Mouse (Mus musculus): Measurements from ENCODE around the gene Srrm3. TPM values are rescaled to one million over a fixed set of nuclear protein-coding genes. Genes with fewer than 3 reads are reported as not detected.

Srrm3 gene
- polyA plus RNA-seq, 1 experiment from 2014 or later, result not detected

DNA sequence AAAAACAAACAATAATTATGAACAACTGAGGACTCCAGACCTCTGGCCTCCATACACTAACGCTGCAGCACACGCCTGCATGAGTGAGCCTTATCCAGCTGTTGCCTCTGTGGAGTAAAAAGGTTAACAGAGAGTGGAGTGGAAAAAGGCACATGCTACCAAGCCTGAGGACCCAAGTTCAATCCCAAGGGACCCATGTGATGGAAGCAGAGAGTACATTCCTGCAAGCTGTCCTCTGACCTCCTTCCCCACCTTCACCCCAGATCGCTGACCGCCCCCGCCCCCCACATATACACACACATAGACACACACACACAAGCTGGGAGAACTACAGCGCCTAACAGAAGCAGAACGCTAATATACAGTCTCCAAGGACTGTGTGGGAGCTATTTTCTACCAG, 117.2 kb downstream of the Srrm3 start:
- ATAC-seq, result no peak
- H3K27me3 ChIP-seq (replicated peaks), result no peaks in the 10 kb centered on the region
- H3K27ac ChIP-seq, result no peak overlapping the region
- H3K9ac ChIP-seq, result no peak overlapping the region
- no peak overlapping the region for H3K4me3 ChIP-seq
- H3K4me1 ChIP-seq, result 0 out of 2 replicates have a peak, but pooled peaks cover 3% of the 10 kb centered on the region
- no peak overlapping the region for H3K4me2 ChIP-seq
- WGBS (ENCODE audit: insufficient replicate concordance), result 85% methylated on average over 7 of the region's 7 CpGs
- peaks cover 97% of the 10 kb centered on the region for H3K36me3 ChIP-seq
- no peaks in the 10 kb centered on the region for H3K9me3 ChIP-seq (replicated peaks)

Small RNA genes within 50 kb of the gene (microRNA-seq; reads per million reads assigned to microRNA genes)
- not detected for gene Gm23268

Other genes starting within 250 kb of the Srrm3 start
- gene Ccl26, start 243.3 kb upstream of the Srrm3 start, polyA plus RNA-seq (2016; fragmentation: Nextera tagmentation; extraction: Ambion mirVana), result not detected in 2 replicates
- 9.8 and 10.2 TPM in 2 replicates for gene Ccl24, start 233.8 kb upstream of the Srrm3 start, polyA plus RNA-seq (2016; fragmentation: Nextera tagmentation; extraction: Ambion mirVana)
- gene Rhbdd2, start 174.3 kb upstream of the Srrm3 start, polyA plus RNA-seq (2016; fragmentation: Nextera tagmentation; extraction: Ambion mirVana), result 15.8 and 17.3 TPM in 2 replicates
- gene Por, start 136.9 kb upstream of the Srrm3 start, polyA plus RNA-seq (2016; fragmentation: Nextera tagmentation; extraction: Ambion mirVana), result 34.7 and 36.6 TPM in 2 replicates
- 17.4 and 21.5 TPM in 2 replicates for gene Tmem120a, start 62.4 kb upstream of the Srrm3 start, polyA plus RNA-seq (2016; fragmentation: Nextera tagmentation; extraction: Ambion mirVana)
- 0.16 TPM in 1 of 2 replicates, not detected in the other for gene Styxl1, start 28.5 kb upstream of the Srrm3 start, polyA plus RNA-seq (2016; fragmentation: Nextera tagmentation; extraction: Ambion mirVana)
- 451 and 473 TPM in 2 replicates for gene Mdh2, start 28.4 kb upstream of the Srrm3 start, polyA plus RNA-seq (2016; fragmentation: Nextera tagmentation; extraction: Ambion mirVana)
- gene Hspb1, start 81.0 kb downstream of the Srrm3 start, polyA plus RNA-seq (2016; fragmentation: Nextera tagmentation; extraction: Ambion mirVana), result 7.4 TPM in 2 replicates
- 121 and 128 TPM in 2 replicates for gene Ywhag, start 127.7 kb downstream of the Srrm3 start, polyA plus RNA-seq (2016; fragmentation: Nextera tagmentation; extraction: Ambion mirVana)
- gene Ssc4d, start 167.6 kb downstream of the Srrm3 start, polyA plus RNA-seq (2016; fragmentation: Nextera tagmentation; extraction: Ambion mirVana), result 2.0 TPM in 2 replicates
- not detected in 2 replicates for gene Zp3, start 173.2 kb downstream of the Srrm3 start, polyA plus RNA-seq (2016; fragmentation: Nextera tagmentation; extraction: Ambion mirVana)
- gene Dtx2, start 187.9 kb downstream of the Srrm3 start, polyA plus RNA-seq (2016; fragmentation: Nextera tagmentation; extraction: Ambion mirVana), result 11.3 and 12.5 TPM in 2 replicates
- 6.9 TPM in 2 replicates for gene Upk3b, start 231.6 kb downstream of the Srrm3 start, polyA plus RNA-seq (2016; fragmentation: Nextera tagmentation; extraction: Ambion mirVana)
- 0.13 and 0.14 TPM in 2 replicates for gene Upk3bl, start 247.6 kb downstream of the Srrm3 start, polyA plus RNA-seq (2016; fragmentation: Nextera tagmentation; extraction: Ambion mirVana)